Mouse (Mus musculus) layer of hippocampus, adult 9-10 months (tissue): ENCODE results near the gene Cyth2.

Experiments used
- DNase-seq: peaks from one replicate; pipeline ENCODE4 v3.0.0; 2022; ENCODE audit warnings: low spot score

The Cyth2 gene

DNA sequence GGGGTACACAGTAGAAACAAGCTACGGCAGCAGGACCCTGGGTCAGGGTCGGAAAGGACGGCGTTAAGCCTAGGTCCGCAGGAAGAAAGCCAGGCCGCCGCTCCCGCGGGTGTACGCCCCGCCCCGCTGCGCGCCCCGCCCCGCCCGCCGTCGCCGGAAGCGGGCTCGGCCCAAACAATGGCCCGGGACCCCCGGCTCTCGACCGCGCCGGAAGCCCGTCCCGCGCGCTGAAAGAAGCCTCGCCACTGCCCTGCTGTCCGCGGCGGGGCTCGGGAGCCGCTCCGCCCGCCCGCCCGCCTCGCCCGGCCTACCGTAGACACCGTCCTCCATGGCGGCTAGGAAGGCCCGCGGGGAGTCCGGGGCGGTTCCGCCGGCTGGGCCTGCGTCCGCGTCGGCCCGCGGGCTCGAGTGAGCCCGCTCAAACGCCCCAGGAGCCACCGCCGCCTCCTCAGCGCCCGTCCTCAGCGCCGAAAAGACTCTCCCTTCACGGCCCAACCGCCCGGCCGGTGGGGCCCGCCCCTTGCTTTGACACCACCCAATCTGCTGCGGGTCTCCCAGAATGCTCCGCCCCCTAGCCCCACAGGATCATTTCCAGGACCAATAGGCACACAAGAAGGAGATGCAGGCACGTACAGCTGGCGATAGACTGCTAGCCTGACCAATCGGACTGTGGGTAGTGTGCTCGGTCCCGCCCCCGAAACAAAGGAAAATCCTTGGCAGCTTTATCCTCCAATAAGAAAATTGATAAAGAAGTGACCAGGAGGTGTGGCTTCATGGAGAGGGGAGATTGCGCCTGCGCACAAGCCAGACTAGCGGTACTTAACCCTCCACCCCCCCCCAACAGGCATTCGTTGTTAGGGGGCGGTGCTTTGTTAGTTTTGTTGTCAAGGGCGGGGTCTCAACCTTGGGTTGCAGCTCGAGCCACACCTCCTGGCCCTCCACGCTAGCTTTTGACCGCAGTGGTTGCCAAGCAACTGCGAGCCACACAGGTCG lies at the start of gene Cyth2:
Gene Cyth2, minus strand, starts transcription at position 795 of the 993 bp plus-strand sequence.
- peak; percentile 99 for DNase-seq

DNA sequence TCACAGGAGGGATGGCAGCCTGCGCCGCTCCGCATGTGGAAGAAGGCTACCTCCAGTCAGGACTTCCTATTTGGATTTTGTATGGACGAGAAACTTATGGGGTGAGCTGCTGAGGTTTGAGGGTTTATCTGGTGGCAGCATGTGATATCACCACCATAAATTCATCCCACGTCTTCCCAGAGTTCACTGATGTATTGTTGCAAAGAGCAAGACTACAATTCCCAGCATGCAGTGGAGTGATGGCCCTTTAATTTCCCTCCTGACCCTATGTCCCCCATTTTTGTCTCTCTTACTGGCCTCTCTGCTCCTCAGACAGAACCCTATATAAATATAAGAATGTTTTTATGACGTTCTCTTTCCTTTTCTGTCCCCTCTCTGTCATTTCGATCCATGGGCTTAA lies 48.4 kb upstream of the Cyth2 start:
- DNase-seq: no peak

DNA sequence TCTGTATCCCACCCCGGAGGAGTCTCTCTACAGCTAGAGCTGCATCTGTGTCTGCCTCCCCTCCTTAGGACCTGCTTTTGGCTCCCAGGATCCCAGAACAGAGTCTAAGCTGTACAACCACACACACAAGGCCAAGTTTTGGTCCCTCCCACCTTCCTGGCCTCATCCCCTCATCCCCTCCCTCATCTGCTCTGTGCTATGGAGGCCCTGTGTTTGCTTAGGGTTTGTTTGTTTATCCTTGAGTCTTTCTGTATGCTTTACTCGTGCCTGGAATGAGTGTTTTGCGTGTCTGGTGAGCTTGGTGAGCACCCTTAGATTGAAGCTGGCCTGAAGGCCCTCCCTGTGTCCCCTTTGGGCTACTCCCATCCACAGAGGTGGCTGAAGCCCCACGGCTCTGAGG lies 44.6 kb upstream of the Cyth2 start:
- no peak for DNase-seq

- no peak for DNase-seq
Measured at GRCm38 (mm10) chr7:45856950-45857901, 42.8 kb upstream of the Cyth2 start.

- no peak for DNase-seq
Measured at GRCm38 (mm10) chr7:45853089-45853488, 38.7 kb upstream of the Cyth2 start.

- DNase-seq: no peak
Measured at GRCm38 (mm10) chr7:45850661-45851060, 36.3 kb upstream of the Cyth2 start.

GRCm38 (mm10) chr7:45848447-45849027 lies 34.2 kb upstream of the Cyth2 start:
- no peak for DNase-seq

- DNase-seq: no peak
Measured at GRCm38 (mm10) chr7:45842950-45843744, 28.8 kb upstream of the Cyth2 start.

DNA sequence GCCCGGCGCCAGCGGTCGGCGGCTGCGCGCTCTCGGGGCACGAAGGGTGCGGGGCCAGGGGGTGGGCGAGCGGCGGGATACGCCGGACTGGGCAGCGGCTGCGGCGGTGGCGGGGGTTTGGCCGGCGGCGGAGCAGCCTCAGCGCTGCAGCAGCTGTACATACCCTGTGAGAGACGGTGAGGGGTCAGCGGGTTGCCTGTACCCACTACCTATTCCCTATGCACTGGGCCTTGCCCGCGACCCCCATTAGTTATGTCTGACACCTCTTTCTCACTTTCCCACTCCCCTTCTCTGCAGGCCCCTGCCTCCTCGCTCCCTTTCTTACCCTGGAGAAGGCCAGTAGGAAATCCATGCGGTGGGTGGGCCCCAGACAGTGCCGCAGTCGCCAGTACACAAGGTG lies 19.5 kb upstream of the Cyth2 start:
- no peak for DNase-seq

- no peak for DNase-seq
Measured at GRCm38 (mm10) chr7:45833148-45833790, 18.9 kb upstream of the Cyth2 start.

GRCm38 (mm10) chr7:45832428-45832827 lies 18.0 kb upstream of the Cyth2 start:
- DNase-seq: no peak

- DNase-seq: no peak
Measured at GRCm38 (mm10) chr7:45831128-45831525, 16.7 kb upstream of the Cyth2 start.

GRCm38 (mm10) chr7:45830427-45831127 lies 16.2 kb upstream of the Cyth2 start, which contains the start of gene Grwd1:
Gene Grwd1 (minus strand): TSS chr7:45830944.
- peak; percentile 67 for DNase-seq

DNA sequence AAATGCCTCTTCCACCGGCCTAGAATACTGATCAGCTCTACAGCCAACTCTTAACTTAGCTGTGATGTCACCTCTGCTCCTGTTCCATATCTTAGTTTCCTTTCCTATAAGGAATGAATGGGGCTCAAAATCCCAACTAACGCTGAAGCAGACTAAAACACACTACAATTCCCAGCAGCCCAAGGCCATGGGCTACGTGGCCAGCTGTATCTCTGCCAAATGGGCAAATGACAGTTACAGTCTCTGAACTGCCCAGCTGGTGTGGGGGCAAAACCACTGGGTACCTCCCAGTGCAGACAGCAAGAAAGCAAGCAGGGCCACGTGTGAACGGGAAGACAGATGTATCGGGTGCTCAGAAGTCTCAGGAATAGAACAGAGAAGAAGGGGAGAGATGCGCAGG lies 12.2 kb upstream of the Cyth2 start:
- no peak for DNase-seq

- DNase-seq: no peak
Measured at GRCm38 (mm10) chr7:45824598-45824997, 10.2 kb upstream of the Cyth2 start, which contains the start of gene Kcnj14. Gene Kcnj14 (minus strand): TSS chr7:45824782.

GRCm38 (mm10) chr7:45820913-45821312 lies 6.5 kb upstream of the Cyth2 start:
- DNase-seq: no peak

- DNase-seq: no peak
Measured at GRCm38 (mm10) chr7:45819843-45820242, 5.5 kb upstream of the Cyth2 start.

DNA sequence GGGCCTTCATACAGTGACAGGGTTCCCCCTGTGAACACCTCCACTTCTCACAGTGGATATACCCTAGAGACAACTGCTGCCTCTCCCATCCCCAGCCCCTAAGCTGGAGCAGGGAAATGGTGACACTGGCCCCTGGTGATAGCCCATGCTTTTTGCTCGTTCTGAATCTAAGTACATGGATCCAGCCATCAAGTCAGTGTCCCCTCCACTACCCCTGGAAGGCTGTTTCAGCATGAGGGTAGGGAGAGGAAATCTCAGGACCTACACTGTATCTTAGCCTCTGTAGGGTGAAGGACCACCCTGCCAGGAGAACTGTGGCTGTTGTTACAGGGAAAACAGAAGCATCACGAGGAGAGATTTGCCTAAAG lies 1.6 kb upstream of the Cyth2 start:
- DNase-seq: no peak

- DNase-seq: no peak
Measured at GRCm38 (mm10) chr7:45815323-45815983, 1.1 kb upstream of the Cyth2 start.

DNA sequence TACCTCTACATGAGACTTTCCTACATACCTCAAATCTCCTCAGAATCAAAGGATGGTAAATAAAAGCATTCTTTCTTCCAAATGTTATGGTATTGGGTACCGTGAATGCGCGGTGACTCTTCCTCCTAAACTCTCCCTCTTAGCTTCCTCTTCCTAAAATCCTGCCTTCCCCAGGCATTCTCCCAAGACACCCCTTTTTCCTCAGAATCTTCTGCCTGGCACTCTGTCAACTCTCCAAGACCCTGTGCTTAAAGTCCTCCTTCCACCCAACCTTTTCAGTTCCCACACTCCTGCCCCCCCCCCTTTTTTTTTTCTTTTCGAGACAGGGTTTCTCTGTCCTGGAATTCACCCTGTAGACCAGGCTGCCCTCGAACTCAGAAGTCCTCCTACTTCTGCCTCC lies 460 bp upstream of the Cyth2 start:
- no peak for DNase-seq
